Mouse (Mus musculus): ENCODE results near the gene Efna3.

The Efna3 gene

DNA sequence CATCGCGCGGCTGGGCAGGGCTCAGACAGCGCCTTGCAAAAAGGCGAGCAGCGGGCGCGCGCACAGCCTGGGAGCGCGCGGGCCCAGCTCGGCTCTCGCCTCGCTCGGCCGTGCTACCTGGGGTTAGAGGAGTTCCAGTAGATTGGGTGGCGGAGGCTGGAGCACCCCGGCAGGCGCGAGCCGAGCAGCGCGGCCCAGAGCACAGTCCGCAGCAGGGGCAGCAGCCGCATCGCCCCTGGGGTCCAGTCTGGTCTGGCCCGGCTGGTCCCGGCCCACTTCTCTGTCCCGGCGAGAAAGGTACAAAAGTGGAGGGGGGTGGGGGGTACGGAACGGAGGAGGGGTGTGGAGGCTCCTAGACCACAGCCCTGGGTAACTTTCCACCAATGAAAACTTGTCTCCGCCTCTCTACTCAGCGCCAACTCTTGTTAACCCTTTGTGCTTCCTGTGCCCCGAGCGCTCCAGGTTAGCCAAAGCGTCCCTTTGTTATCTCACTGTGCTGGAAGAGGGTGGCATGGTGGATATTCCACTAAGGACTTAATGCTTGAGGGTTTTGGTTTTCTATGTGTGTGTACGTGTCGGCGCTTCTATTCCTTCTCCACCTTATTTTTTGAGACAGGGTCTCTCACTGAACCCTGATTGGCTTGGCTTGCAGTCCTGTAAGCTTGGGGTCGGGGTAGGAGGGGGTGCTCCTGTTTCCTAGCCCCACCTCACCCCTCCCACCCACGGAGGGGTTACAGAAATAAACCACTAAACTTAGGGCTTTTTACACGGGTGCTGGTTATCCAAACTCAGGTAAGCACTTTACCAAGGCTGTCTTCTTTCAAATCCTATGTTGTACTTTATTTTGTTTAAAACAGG lies 15.2 kb upstream of the Efna3 start, which contains the start of gene Efna4:
Gene Efna4 (minus strand): TSS at position 308 of the 858 bp plus-strand sequence.
- peak; percentile 92 for DNase-seq (ENCODE audit: low read depth, low spot score)

DNA sequence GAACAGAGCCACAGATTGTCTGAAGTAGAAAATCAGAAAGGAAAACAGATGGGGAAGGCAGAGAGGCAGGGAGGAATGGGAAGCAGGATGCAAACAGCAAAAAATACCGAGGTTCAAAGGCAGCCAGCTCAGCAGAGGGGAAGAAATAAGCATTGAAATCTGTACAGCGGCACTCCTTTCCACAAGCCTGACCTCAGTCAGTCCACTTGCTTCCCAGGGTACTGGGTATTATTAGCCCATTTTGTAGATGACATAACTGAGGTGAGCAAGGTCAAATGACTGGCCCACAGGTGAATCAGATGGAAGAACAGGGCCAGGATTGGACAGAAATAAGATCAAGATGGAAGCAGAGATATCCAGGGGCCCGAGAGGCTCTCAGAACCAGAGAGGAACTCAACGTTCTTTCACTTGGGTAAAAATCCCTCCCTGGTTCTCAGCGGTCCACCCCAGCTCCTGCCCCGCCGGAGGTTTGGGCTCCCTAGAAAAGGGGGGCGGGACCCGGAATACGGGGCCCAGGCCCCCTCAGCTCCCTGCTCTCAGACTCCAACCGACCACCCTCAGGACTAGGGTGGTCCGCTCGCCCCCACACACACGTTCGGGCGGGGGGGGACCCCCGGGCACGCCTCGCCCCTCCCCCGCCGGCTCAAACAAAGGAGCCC lies 14.4 kb upstream of the Efna3 start:
- DNase-seq (ENCODE audit: low read depth, low spot score): no peak

DNA sequence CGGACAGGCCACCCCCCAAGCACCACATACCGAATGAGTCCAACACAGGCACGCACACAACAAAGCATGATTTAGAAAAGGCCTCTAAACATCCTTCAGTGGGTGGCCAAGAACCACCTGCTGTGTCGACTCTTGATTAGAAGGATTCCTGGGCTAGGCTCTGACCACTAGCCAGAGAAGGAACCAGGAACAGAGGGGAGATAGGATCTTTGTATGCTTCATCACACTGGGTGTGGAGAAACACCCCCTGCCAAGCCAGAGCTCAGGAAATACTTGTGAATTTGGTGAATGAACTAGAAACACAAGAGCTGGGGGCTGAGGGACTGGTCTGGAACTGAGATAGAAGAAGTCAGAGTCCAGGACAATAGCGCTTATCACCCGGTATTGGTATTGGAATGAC lies 13.8 kb upstream of the Efna3 start:
- peak; percentile 56 for DNase-seq (ENCODE audit: low read depth, low spot score)

DNA sequence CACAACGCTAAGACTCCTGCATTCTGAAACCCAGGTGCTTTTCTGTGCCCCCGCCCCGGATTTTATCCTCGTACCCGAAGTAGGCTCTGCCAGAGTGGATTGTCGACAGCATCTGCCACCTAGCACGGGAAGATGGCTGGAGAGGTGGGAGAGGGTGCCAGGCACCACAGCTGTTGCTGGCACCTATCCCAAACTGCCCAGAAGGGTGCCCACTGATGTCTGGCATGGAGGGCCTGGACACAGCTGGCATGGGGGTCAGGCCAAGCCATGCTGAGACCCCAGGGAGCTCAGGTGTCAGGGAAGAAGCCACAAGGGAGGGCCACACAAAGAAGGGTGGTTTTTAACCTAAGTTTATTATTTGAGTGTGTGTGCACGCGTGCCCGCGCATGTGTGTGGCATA lies 10.3 kb upstream of the Efna3 start:
- DNase-seq (ENCODE audit: low read depth, low spot score): no peak

DNA sequence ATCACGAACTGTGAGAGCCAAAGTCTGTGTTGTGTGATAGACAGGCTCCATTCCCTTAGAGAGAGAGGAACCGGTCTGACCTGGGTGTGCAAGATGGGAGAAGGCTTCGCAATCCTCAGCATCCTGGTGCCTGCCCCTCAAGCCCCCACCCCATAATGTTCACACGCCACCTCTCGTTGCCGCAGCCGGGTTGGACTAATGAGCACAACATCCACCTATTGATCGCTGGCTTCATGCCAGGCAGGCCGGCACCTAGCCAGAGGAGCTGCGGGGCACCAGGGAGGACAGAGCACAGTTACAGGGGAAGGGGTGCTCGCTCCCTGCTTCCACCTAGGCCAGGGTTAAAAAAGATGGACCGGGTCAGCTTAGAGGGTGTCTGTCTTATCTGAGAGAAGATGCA lies 9.7 kb upstream of the Efna3 start:
- DNase-seq (ENCODE audit: low read depth, low spot score): no peak

DNA sequence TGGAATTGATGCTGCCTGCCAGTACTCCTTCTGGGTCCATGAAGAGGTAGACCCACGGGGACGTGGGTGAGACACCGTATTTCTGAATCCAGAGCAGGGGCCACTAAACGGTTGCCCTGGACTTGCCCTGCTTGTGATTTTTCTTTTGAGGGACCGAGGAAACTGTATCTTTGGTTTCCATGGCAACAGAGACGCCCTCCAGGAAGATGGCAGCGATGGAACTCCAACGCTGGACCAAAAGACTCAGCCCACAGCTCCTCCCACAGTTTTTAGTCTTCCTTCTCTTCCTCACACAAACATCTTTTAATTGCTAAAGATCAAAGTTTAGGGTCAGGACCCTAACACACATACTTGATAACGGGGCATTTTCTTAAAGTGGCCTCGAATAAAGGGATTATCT lies 9.2 kb upstream of the Efna3 start:
- no peak for DNase-seq (ENCODE audit: low read depth, low spot score)

DNA sequence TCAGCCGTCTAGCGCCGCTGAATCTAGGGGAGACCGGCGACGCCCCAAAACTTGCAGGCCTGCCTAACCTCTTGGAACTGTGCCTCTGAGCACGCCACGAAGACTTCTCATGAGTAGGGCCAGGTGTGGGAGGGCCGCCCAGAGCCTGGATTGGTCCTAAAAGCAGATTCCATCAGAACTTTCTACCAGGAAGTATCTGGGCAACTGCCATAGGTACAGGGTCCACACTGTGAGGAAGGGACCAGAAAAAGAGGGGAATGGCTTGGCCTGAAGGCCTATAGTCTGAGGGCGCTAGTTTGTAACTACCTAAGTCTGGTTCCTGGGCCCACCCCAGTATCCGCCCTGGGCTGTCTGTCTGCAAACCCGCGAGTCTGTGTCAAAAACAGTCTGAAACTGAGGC lies 8.8 kb upstream of the Efna3 start:
- no peak for DNase-seq (ENCODE audit: low read depth, low spot score)

DNA sequence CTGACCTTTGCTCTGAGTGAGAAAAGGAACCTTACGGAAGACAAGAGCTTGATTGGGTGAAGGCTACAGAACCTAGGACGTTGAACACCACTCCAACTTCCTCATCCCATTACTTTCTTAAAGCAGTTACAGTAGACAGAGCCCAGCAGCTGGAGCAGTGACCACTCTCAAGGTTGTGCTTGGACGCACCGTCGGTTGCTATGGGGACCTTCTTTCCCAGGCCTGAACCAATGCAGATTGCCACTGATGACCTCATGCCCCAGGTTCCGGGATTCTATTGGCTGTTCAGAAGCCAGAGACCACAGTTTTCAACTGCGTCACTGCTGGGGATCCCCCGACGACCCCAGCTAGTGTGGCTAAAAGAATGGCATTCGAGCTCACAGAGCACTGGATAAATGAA lies 8.2 kb upstream of the Efna3 start:
- no peak for DNase-seq (ENCODE audit: low read depth, low spot score)

DNA sequence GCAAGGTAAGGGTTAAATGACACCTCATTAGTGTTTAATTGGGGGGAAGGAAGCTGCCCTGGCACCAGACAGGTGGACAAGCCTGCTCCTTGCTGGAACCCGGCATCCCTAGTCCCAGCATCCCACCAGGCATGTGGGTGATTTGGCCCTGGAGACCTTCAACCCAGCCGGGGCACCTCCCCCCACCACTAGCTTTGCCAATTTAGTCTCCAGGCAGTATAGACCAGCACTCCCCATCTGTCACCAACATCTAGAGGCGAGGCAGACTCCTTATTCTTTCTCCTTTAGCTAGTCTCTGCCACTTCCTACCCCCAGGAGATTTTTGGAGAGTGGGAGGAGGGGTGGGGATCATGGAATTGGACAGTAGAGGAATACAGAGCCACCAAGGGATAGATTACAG lies 7.6 kb upstream of the Efna3 start:
- no peak for DNase-seq (ENCODE audit: low read depth, low spot score)

DNA sequence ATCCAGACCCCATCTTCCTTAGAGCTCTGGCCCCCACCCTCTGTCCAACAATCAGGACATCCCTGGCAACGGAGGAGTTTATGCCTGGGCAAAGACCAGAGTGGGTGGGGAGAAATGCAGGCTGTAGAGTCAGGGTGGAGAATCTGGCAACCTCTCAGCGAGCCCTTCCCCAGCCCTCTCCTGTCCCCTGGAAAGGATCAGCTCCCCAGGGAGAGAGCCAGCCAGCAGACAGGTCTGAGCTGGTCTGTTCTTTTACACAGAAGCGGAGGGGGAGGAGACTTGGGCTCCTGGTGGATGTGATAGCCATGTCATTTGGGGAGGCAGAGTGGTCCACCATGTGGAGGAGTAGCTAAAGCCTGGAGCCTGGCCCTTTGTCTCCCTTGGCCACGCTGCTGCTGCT lies 5.9 kb upstream of the Efna3 start:
- DNase-seq (ENCODE audit: low read depth, low spot score): peak; percentile 89

DNA sequence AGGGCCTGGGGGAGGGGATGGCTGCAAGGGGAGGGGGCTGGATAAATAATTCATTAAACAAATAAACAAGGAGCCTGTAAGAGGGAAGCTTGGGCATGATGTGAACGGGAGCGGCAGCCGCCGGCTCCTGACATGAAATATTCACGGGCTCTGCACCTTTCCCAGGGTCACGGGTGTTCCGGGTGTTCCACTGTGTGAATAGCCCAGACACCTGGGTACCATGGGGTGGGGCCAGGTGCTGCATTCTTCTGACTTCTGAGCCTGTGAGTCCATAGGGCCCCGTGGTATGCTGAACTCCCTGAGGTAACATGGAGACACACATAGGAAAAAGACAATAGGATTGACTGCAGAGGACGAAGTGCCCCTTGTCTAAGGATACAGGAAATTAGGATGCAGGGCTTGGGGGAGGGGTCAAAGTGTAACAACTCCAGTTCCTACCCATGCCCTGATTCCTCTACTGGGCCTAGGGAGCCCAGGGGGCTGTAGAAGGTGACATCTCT lies 4.7 kb upstream of the Efna3 start:
- peak; percentile 79 for DNase-seq (ENCODE audit: low read depth, low spot score)

DNA sequence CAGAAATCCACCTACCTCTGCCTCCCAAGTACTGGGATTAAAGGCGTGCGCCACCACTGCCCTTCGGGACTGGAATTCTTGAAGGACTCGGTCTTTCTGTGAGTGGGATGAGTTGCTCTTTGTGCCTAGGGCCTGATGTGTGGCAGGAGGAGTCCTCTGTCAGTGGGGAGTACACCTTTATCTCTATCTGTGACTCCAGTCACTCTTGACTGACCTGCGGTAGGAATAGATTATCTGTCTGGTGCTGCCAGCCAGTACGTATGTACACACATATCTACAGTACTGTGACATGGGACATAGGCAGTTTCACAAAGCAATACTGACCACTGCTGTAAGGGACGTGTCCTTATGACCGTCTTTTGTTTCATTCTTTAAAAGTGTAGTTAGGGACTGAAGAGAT lies 3.1 kb upstream of the Efna3 start:
- no peak for DNase-seq (ENCODE audit: low read depth, low spot score)

DNA sequence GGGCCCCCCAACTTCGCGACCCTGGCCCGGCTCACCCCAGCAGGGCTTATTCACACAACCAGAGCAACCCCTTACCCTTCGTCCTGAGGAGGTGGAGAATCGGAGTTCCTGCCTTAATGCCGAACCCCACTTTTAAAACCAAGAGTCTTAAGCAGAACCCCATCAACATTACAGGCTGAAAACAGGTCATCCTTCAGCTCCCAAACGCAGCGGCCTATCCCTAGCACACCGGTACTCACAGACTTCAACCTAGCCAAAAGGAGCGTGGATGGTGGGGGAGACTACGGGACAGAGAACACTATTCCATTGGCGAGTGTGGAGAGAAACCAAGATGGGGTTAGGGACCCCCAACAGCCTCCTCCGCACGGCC lies 649 bp downstream of the Efna3 start:
- no peak for DNase-seq (ENCODE audit: low read depth, low spot score)

DNA sequence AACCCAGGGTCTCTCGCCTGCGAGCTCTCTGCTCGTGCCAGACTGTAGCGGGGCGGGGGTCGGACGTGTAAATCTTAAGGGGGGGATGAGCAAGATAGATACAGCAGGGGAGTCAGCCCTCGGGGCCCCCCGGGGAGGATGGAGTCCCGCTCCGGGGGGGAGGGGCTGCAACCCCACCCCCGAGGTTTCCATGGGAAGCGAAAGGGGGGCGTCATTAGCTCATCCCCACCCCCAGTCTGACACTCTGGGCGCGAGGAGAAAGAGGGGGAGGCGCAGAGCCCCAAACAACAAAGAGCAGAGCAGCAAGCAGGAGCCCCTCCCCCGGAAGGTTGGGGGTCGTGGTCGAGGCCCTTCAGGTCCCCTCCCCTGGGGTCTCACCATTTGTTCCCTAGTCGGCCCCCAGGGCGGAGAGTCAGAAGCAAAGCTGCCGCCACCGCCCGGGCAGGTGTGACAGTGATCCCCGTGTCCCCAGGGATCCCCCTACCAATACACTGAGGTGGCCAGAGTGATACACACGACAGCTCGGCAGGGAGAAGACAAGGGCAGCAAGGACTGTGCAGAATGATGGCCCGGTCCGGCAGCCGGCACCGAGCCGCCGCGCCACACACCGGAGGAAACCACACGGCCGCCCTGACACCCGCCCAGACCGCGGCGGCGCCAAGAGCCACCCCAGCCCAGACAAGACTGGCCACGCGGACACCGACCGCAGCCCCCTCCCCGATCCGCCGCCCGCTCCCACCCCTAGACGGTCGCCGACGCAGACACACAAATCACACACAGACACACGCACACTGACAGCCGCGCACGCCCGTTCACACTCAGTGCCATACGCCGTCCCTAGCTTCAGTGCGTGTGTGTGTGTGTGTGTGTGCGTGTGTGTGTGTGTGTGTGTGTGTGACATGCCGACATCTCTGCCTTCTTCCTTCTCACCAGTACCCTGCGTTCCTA lies 1.3 kb downstream of the Efna3 start:
- DNase-seq (ENCODE audit: low read depth, low spot score): no peak

DNA sequence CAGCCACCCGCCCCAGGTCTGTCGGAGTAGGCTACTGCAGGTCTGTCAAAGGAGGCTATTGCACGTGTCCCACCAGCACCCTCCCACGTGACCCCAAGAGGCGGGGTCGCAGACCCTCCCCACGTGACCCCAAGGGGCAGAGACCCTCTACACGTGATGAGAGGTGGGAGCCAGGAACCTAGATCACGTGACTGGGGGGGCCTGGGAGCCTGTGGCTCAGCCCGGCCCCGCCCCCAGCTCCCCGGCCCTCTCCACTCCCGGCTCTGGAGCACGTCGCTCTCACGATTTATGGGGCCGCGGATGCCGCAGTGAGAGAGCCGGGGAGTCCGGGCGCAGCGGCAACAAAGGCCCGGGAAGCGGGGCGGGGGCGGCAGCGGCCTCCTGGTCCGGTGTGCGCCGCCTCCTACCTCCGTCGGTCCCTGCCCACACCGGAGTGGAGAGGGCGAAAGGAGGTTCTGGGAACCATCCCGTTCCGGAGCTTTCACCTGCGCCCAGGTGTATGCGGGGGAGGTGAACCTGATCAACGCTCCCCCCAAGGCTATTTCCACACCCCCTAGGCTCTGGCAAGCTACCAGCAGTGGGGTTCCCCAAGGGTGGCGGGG lies 2.1 kb downstream of the Efna3 start:
- DNase-seq (ENCODE audit: low read depth, low spot score): peak; percentile 88

DNA sequence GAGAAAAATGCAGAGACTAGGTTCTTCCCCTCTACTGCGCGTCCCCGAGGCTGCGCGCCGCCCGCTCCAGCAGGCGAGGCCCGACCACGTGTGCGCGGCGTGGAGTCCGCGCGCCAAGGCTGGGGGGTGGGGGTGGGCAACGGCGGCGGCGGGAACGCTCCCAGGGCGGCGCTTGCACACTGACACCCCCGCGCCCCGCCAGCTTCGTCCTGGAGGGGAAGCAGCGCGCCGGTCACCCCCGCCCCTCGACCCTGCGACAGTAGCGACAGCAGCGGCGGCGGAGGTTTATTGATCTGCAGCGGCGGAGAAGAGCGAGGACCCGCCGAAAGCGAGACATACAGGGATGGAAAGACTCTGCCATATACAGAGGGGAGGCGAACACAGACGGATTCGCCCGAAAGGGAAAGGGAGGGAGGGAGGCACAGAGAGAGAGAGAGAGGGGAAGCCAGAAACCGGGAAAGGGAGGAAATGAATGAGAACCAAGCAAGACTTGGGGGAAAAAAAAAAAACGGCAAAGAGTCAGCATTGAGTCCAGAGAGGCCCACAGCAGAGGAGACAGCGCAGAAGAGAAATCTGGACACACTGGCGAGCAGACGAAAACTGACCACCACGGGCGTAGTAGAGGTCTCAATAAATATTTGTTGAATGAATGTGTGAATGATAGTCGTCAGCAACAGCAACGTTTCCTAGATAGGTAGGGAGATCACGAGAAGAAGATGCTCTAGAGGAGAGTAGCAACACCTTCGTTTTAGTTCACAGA lies 3.0 kb downstream of the Efna3 start:
- no peak for DNase-seq (ENCODE audit: low read depth, low spot score)

DNA sequence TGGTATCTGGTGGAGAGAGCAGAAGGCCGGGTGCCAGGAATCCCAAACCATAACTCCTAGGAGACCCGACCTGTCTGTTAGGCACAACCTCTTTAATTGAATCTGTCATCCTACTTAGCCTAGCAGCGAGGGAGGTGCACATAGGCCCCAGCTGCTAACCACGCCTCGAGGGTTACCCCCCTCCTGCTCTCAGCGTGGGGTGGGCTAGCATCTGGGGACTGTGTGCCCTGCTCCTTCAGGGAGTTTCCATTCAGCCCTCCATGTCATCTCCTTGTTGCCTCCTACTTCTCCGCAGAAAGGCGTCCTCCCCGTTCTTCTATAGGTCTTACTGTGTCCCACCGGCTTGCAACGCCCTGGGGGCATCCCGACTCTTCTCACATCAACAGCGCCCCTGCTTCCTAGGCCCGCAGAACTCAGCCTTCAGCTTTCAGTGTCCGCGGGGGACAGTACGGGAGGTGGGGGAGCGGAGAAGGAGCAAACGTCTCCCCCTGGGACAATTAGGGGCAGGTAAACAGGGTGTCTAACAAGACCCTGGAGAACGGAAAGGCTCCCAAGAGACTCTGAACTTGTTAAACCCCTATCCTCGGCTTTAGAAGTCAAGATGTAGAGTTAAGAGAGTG lies 3.7 kb downstream of the Efna3 start:
- no peak for DNase-seq (ENCODE audit: low read depth, low spot score)

DNA sequence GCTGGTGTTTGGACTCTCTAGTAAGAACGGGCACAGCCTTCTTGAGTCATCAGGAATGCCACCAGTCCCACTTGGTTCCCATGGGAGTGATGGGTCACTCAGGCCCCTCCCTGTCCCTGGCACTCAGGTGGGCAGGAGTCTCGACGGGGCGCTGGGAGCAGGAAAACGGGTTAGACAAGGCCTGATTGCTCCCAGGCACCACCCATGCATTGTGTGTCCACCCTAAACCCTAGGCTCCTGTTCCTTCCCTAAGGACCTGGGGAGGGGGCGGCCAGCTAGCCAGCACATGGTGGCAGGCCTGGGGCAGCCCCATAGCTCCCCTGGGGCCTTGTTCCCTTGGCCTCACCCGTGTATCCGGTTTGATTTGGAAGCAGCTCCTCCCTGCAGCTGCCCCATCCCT lies 4.4 kb downstream of the Efna3 start:
- no peak for DNase-seq (ENCODE audit: low read depth, low spot score)

DNA sequence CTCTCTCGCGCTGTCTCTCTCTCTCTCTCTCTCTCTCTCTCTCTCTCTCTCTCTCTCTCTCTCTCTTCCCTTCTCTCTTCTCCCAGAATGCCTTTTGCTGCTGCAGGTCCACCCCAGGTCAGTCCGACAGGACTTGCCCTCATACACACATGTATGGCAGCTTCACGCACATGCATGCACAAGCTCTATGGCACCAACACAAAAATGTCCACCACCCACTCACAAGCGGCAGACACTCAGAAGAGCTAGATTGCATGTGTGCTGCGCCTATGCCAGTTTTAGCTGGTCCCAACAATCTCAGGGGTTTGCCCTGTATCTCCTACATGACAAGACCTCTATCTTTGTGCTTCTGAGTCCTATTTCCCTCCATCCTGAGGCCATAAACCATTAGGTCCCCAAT lies 5.5 kb downstream of the Efna3 start:
- no peak for DNase-seq (ENCODE audit: low read depth, low spot score)

DNA sequence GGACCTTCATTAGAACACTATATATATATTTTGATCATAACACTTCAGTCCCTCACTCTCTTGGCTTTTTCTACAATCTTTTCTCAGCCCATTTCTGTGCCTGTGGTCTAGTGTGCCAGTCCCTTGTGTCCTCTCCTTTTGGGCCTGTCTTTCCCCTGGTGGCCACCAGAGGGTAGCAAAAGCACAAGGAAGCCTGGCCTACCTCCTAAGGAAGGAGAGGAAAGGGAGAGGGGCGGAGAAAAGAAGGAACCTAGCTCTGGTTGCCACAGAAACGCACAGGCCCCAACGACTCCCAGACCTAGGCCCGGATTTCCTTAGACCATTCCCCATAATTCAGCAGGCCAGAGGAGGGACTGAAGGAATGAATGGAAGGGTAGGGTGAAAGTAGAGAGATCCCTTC lies 5.9 kb downstream of the Efna3 start:
- peak; percentile 95 for DNase-seq (ENCODE audit: low read depth, low spot score)

Measured in ZHBTc4 (cell line).